Mouse (Mus musculus) liver, embryonic 12.5 days (tissue): ENCODE measurements around the gene Qser1. TPM values are rescaled to one million over a fixed set of nuclear protein-coding genes. Genes with fewer than 3 reads are reported as not detected.

Experiments used
- ATAC-seq: fragments of 200-750 bp; cut with Nextera tagmentation; 2 replicates; pipeline ENCODE4 v1.8.0; 2017; ENCODE audit warnings: moderate number of reproducible peaks, mild to moderate bottlenecking, moderate library complexity
- H3K27ac ChIP-seq: fragments of 300-500 bp; sonication (generic); 2 replicates; pipeline ENCODE4 v1.5.1; 2016; ENCODE audit warnings: mild to moderate bottlenecking
- H3K27me3 ChIP-seq: fragments of 300-500 bp; sonication (generic); replicated peaks from 2 replicates; pipeline ENCODE4 v1.6.1; 2016; ENCODE audit warnings: mild to moderate bottlenecking, moderate library complexity
- H3K36me3 ChIP-seq: fragments of 300-500 bp; sonication (generic); 2 replicates; pipeline ENCODE4 v1.6.1; 2016; ENCODE audit warnings: mild to moderate bottlenecking, moderate library complexity
- H3K4me1 ChIP-seq: fragments of 300-500 bp; sonication (generic); 2 replicates; pipeline ENCODE4 v1.6.1; 2016
- H3K4me2 ChIP-seq: fragments of 300-500 bp; sonication (generic); 2 replicates; pipeline ENCODE4 v1.6.1; 2016; ENCODE audit warnings: mild to moderate bottlenecking, moderate library complexity
- H3K4me3 ChIP-seq: fragments of 300-500 bp; sonication (generic); 2 replicates; pipeline ENCODE4 v1.5.1; 2016; ENCODE audit warnings: mild to moderate bottlenecking, moderate library complexity
- H3K9ac ChIP-seq: fragments of 300-500 bp; sonication (generic); 2 replicates; pipeline ENCODE4 v1.6.1; 2016; ENCODE audit warnings: mild to moderate bottlenecking, moderate library complexity
- H3K9me3 ChIP-seq: fragments of 300-500 bp; sonication (generic); replicated peaks from 2 replicates; pipeline ENCODE4 v1.6.1; 2016; ENCODE audit warnings: mild to moderate bottlenecking, moderate library complexity
- WGBS: fragments of 180-500 bp; shearing (Covaris S2); methylation state at CpG from one replicate; pipeline ENCODE4 v1.1.7; 2016; ENCODE audit not compliant: insufficient replicate concordance; 5-methylcytosine and 5-hydroxymethylcytosine counted together
- polyA plus RNA-seq: library from polyadenylated mRNA; unstranded; fragments of >200 nt; fragmentation: Nextera tagmentation; extraction: Ambion mirVana; gene quantifications from 2 replicates; pipeline ENCODE4 v1.2.1, GENCODE M21; 2016

Qser1 gene
- polyA plus RNA-seq, 1 experiment from 2014 or later, result 3.6 TPM

DNA sequence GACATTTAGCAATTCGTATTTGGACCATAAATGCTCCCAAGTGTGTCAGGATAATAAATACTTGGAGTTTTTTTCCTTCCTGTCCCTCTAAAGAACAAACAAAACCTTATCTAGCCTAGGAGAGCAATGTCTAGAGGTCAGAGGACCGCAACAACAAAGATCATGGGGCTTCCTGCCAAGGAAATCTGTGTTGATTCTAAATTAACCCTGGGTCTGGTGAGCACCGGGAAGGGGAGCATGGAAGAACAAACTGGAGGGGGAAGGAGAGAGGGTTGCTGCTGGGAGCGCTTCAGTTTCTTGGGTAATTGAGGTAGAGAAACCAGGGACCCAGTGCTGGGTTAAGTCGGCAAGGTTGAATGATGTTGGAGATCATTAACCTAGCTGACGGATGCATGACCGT is 73.4 kb downstream of the Qser1 start:
- Histone ChIP-seq H3K4me2 (peak overlapping the region; percentile 91), H3K9me3 (no peaks in the 10 kb centered on the region), H3K27ac (0 out of 2 replicates have a peak overlapping the region, but pooled peaks have one; percentile 36), H3K36me3 (no peaks in the 10 kb centered on the region), H3K27me3 (peaks cover 50% of the 10 kb centered on the region), H3K4me1 (peaks cover 14% of the 10 kb centered on the region; the same call in 1 of the 2 replicates), H3K4me3 (peak overlapping the region; percentile 66), H3K9ac (0 out of 2 replicates have a peak overlapping the region, but pooled peaks have one; percentile 72)
- 13% methylated on average over 7 of the region's 7 CpGs for WGBS
- ATAC-seq, result peak; percentile 8; the same call in 1 of the 2 replicates

DNA sequence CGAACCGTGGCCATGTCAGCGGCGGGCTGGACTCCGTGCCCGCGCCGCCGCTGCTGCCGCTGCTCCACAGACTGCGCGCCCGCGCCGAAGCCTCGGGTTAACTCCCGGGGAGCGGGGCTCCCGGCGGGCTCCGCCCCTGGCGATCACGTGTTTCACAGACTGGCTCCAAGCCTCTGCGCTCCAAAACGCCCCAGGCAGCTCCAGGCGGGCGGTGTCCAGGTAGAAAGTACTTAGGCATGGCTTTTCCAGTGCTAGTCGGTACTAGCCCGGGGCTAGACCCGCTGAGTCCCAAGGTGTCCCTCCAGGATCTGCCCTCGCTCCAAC is 73.9 kb downstream of the Qser1 start, which contains the start of gene Depdc7:
Depdc7 (minus strand) TSS at position 138 of the 324 bp plus-strand sequence.
- peak; percentile 82 for ATAC-seq
- Histone ChIP-seq H3K36me3 (no peaks in the 10 kb centered on the region), H3K4me3 (peak within 1 kb of the TSS; percentile 66), H3K27ac (peak within 1 kb of the TSS; percentile 40; the same call in 1 of the 2 replicates), H3K4me1 (peaks cover 14% of the 10 kb centered on the region; the same call in 1 of the 2 replicates), H3K9me3 (no peaks in the 10 kb centered on the region), H3K9ac (peak within 1 kb of the TSS; percentile 72), H3K4me2 (peak within 1 kb of the TSS; percentile 91), H3K27me3 (peaks cover 50% of the 10 kb centered on the region)
- WGBS, result under 1% methylated on average over 31 of the region's 31 CpGs

- ATAC-seq, result peak; percentile 40; the same call in 1 of the 2 replicates
- Histone ChIP-seq H3K27ac (peak overlapping the region; percentile 40; the same call in 1 of the 2 replicates), H3K36me3 (no peaks in the 10 kb centered on the region), H3K9me3 (no peaks in the 10 kb centered on the region), H3K4me3 (peak overlapping the region; percentile 66), H3K9ac (peak overlapping the region; percentile 72), H3K27me3 (peaks cover 50% of the 10 kb centered on the region), H3K4me2 (peak overlapping the region; percentile 91), H3K4me1 (peaks cover 14% of the 10 kb centered on the region; the same call in 1 of the 2 replicates)
- WGBS, result 6% methylated on average over 40 of the region's 46 CpGs
Measured at GRCm38 (mm10) chr2:104741896-104742740, 74.4 kb downstream of the Qser1 start.

GRCm38 (mm10) chr2:104741015-104741758 is 75.4 kb downstream of the Qser1 start:
- H3K27ac ChIP-seq, result no peak overlapping the region
- ATAC-seq, result no peak
- no peaks in the 10 kb centered on the region for H3K36me3 ChIP-seq
- peak overlapping the region; percentile 66 for H3K4me3 ChIP-seq
- 52% methylated on average over 7 of the region's 7 CpGs for WGBS
- no peaks in the 10 kb centered on the region for H3K9me3 ChIP-seq
- no peak overlapping the region for H3K9ac ChIP-seq
- H3K4me1 ChIP-seq, result peaks cover 14% of the 10 kb centered on the region; the same call in 1 of the 2 replicates
- peak overlapping the region; percentile 91 for H3K4me2 ChIP-seq
- H3K27me3 ChIP-seq, result peaks cover 50% of the 10 kb centered on the region

DNA sequence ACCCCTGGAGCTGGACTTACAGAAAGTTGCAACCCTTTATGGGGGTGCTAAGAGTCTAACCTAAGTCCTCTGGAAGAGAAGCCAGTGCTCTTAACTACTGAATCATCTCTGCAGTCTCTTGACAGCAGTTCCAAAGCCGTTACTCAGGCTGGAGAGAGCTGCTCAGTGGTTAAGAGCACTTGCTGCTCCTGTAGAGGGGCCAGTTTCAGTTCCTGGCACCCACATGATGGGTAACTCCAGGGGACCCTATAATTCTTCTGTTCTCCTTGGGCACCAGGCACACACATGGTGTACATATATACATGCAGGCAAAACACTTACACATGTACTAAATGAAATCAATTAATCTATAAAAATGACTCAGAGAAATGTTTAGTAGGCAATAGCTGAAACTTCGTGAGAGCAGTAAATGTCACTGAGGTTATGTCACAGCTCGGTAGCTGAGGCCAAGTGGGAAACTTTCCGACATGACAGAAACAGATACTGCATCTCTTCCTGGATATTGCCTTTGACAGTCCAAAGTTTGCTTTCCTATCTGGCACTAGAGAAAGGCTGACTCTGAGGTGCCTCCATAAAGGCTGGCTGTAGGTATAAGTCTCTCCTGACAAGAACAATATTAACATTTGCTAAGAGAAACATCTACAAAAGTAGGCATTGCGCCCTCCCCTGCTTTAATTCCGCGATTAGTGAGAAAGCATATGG is 76.2 kb downstream of the Qser1 start:
- ATAC-seq, result no peak
- 44% methylated on average over 7 of the region's 7 CpGs for WGBS
- Histone ChIP-seq H3K27me3 (peaks cover 50% of the 10 kb centered on the region), H3K4me1 (peaks cover 14% of the 10 kb centered on the region; the same call in 1 of the 2 replicates), H3K4me2 (no peak overlapping the region), H3K9ac (no peak overlapping the region), H3K4me3 (no peak overlapping the region), H3K9me3 (no peaks in the 10 kb centered on the region), H3K27ac (no peak overlapping the region), H3K36me3 (no peaks in the 10 kb centered on the region)

GRCm38 (mm10) chr2:104739691-104740090 is 76.9 kb downstream of the Qser1 start:
- H3K4me2 ChIP-seq, result no peak overlapping the region
- 79% methylated on average over 2 of the region's 2 CpGs for WGBS
- peaks cover 14% of the 10 kb centered on the region; the same call in 1 of the 2 replicates for H3K4me1 ChIP-seq
- H3K36me3 ChIP-seq, result no peaks in the 10 kb centered on the region
- no peak overlapping the region for H3K4me3 ChIP-seq
- H3K27me3 ChIP-seq, result peaks cover 47% of the 10 kb centered on the region
- no peak overlapping the region for H3K9ac ChIP-seq
- ATAC-seq, result no peak
- no peaks in the 10 kb centered on the region for H3K9me3 ChIP-seq
- no peak overlapping the region for H3K27ac ChIP-seq

DNA sequence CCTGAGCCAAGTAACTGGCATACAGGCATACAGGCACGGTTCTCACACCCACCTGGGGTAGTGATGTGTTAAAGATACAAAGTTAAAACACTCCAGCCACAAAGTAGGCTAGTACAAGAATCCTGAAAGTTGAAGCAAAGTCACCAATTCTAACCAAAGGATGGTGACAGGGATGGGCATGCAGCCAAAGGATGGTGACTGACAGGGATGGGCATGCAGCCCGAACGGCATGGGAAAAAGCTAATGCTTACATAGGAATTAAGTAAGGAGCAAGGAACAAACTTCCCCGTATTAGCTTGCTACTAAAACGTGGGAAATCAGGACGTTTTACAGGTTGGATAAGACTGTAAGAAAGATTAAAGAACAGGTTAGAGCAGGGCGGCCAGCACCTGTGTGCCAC is 80.3 kb downstream of the Qser1 start:
- Histone ChIP-seq H3K4me2 (no peak overlapping the region), H3K4me1 (peaks cover 5% of the 10 kb centered on the region; the same call in 1 of the 2 replicates), H3K9me3 (no peaks in the 10 kb centered on the region), H3K36me3 (no peaks in the 10 kb centered on the region), H3K27ac (no peak overlapping the region), H3K27me3 (peaks cover 13% of the 10 kb centered on the region), H3K4me3 (no peak overlapping the region), H3K9ac (no peak overlapping the region)
- WGBS, result 60% methylated on average over 7 of the region's 7 CpGs
- no peak for ATAC-seq

DNA sequence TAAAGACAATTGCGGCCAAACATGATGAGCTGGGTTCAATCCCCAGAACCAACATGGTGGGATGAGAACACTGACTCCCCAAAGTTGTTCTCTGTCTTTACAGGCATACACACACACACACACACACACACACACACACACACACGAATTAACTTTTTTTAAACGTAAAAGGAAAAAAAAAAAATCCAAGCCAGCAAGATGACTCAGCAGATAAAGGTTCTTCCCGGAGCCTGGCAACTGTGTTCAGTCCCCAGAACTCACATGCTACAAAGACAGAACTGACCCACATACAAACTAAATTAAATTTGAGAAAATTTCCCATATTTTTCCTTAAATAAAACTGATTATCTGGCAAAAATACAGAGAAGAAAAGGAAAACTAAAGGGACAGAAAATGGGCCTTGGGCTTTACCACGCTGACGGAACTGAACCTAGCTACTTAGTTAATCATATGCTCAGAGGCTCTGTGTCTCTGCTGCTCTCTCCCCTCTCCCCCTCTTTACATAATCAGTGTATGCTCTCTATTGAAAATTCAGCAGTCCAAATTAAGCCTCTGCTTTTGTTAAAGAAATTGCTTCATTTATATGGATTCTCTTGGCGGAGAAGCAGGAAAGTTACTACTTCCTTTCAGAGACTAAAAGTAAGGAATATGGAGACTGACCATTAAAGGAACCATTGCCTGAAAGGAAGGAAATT is 83.9 kb downstream of the Qser1 start:
- Histone ChIP-seq H3K9me3 (no peaks in the 10 kb centered on the region), H3K4me1 (peaks cover 3% of the 10 kb centered on the region; the same call in 1 of the 2 replicates), H3K4me2 (no peak overlapping the region), H3K27me3 (no peaks in the 10 kb centered on the region), H3K9ac (no peak overlapping the region), H3K4me3 (no peak overlapping the region), H3K36me3 (no peaks in the 10 kb centered on the region), H3K27ac (no peak overlapping the region)
- 59% methylated on average over 7 of the region's 7 CpGs for WGBS
- ATAC-seq, result no peak

GRCm38 (mm10) chr2:104732033-104732444 is 84.5 kb downstream of the Qser1 start:
- ATAC-seq, result no peak
- WGBS, result 66% methylated on average over 9 of the region's 9 CpGs

DNA sequence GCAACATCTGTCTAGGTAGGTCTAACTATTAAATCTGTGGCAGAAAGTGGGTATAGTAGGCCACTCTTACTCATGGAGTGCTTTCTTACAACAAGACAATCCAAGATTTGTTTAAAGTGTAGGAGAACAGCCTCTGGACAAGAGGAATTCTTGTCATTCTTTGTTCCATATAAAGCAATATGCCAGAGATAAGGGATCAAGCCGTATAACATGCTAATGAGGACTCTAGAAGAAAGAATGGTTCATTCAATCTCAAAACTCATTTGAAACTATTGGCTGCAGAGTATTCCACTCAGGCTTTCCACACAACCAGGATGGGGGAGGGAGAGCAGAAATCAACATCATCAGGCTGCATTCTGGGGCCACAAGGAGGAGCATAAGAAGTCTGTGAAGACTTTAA is 89.2 kb downstream of the Qser1 start:
- Histone ChIP-seq H3K27ac (no peak overlapping the region), H3K4me2 (no peak overlapping the region), H3K4me3 (no peak overlapping the region), H3K27me3 (no peaks in the 10 kb centered on the region), H3K9ac (no peak overlapping the region), H3K4me1 (peaks cover 3% of the 10 kb centered on the region; the same call in 1 of the 2 replicates), H3K36me3 (no peaks in the 10 kb centered on the region), H3K9me3 (no peaks in the 10 kb centered on the region)
- 67% methylated on average over 1 of the region's 1 CpGs for WGBS
- ATAC-seq, result no peak

More at GRCm38 (mm10) chr2:104732033-104732444, 84.5 kb downstream of the Qser1 start:
- no peaks in the 10 kb centered on the region for H3K27me3 ChIP-seq
- H3K4me3 ChIP-seq, result no peak overlapping the region
- H3K4me2 ChIP-seq, result no peak overlapping the region
- peaks cover 3% of the 10 kb centered on the region; the same call in 1 of the 2 replicates for H3K4me1 ChIP-seq
- H3K27ac ChIP-seq, result no peak overlapping the region
- no peak overlapping the region for H3K9ac ChIP-seq
- H3K36me3 ChIP-seq, result no peaks in the 10 kb centered on the region
- no peaks in the 10 kb centered on the region for H3K9me3 ChIP-seq

GRCm38 (mm10) chr2:104722021-104722420 is 94.5 kb downstream of the Qser1 start:
- Histone ChIP-seq H3K4me3 (no peak overlapping the region), H3K4me2 (no peak overlapping the region), H3K9me3 (no peaks in the 10 kb centered on the region), H3K36me3 (no peaks in the 10 kb centered on the region), H3K9ac (no peak overlapping the region), H3K27ac (no peak overlapping the region), H3K27me3 (no peaks in the 10 kb centered on the region), H3K4me1 (no peaks in the 10 kb centered on the region)
- 70% methylated on average over 3 of the region's 3 CpGs for WGBS
- ATAC-seq, result no peak
